Mouse (Mus musculus): Measurements from ENCODE around the gene Zfp316. TPM values are rescaled to one million over a fixed set of nuclear protein-coding genes. Genes with fewer than 3 reads are reported as not detected.

Gene Zfp316
- total RNA-seq, 2 experiments from 2014 or later = 3.2 to 3.6 TPM

DNA sequence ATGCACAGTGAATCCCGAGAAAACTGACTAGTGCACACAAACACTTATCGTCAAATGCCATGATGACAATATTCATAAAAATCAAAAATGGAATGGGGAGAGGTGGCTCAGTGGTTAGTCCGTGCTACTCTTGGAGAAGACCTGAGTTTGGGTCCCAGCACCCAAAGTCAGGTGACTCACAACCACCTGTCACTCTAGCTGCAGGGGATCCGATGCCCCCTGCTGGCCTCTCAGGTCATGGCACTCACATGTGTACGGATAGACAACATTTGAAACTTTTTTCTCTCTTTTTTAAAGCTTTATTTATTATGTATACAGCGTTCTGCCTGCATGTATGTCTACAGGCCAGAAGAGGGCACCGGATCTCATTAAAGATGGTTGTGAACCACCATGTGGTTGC is 28.6 kb upstream of the Zfp316 start:
- no peak for DNase-seq
- intact Hi-C loops (cut with DNase I) = no loop called here
- Histone ChIP-seq H3K4me3 (no peak overlapping the region), H3K27ac (no peak overlapping the region)
- TF ChIP-seq CTCF (IDR thresholded peaks at IDR 0.05) = peak; percentile 44

DNA sequence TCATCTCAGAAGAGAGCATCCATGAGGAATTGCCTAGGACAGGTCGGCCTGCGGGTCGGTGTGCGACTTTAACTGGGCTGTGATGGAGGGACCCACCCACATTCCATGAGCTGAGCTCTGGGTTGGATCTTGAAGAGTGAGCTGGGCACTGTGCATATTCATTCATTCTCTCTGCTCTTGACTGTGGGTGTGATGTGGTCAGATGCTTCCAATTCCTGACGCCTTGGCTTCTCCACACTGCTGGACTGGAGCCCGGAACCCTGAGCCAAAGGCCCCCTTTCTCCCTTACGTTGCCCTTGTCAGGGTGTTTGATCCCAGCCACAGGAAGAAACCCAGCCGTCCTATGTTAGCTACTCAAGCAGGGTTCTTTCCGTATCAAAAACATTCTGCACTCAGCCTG is 28.2 kb upstream of the Zfp316 start:
- no peak overlapping the region for H3K4me3 ChIP-seq
- H3K27ac ChIP-seq = no peak overlapping the region
- TF ChIP-seq CTCF (IDR thresholded peaks at IDR 0.05) = no peak
- DNase-seq = no peak
- intact Hi-C loops (cut with DNase I) = no loop called here

- intact Hi-C loops (cut with DNase I) = no loop called here
- no peak for DNase-seq
- TF ChIP-seq CTCF (IDR thresholded peaks at IDR 0.05) = no peak
- no peak overlapping the region for H3K27ac ChIP-seq
- H3K4me3 ChIP-seq = no peak overlapping the region
Measured at GRCm38 (mm10) chr5:143295330-143295729, 25.5 kb upstream of the Zfp316 start.

- H3K4me3 ChIP-seq = no peak overlapping the region
- TF ChIP-seq CTCF (IDR thresholded peaks at IDR 0.05) = peak; percentile 32
- intact Hi-C loops (cut with DNase I) = no loop called here
- H3K27ac ChIP-seq = no peak overlapping the region
- DNase-seq = no peak
Measured at GRCm38 (mm10) chr5:143294862-143295261, 25.0 kb upstream of the Zfp316 start.

- H3K4me3 ChIP-seq = peak within 1 kb of the TSS; percentile 63
- intact Hi-C loops (cut with DNase I) = no loop called here
- no peak within 1 kb of the TSS for H3K27ac ChIP-seq
- DNase-seq = no peak
- no peak for TF ChIP-seq CTCF (IDR thresholded peaks at IDR 0.05)
Measured at GRCm38 (mm10) chr5:143293404-143293803, 23.6 kb upstream of the Zfp316 start, which contains the start of gene Zfp853. Zfp853 (minus strand) TSS chr5:143293623.

GRCm38 (mm10) chr5:143292879-143293278 is 23.1 kb upstream of the Zfp316 start:
- no peak for TF ChIP-seq CTCF (IDR thresholded peaks at IDR 0.05)
- H3K4me3 ChIP-seq = peak overlapping the region; percentile 63
- intact Hi-C loops (cut with DNase I) = no loop called here
- DNase-seq = no peak
- no peak overlapping the region for H3K27ac ChIP-seq

- TF ChIP-seq CTCF (IDR thresholded peaks at IDR 0.05) = no peak
- H3K4me3 ChIP-seq = no peak overlapping the region
- intact Hi-C loops (cut with DNase I) = no loop called here
- no peak overlapping the region for H3K27ac ChIP-seq
- DNase-seq = no peak
Measured at GRCm38 (mm10) chr5:143289299-143289698, 19.5 kb upstream of the Zfp316 start.

DNA sequence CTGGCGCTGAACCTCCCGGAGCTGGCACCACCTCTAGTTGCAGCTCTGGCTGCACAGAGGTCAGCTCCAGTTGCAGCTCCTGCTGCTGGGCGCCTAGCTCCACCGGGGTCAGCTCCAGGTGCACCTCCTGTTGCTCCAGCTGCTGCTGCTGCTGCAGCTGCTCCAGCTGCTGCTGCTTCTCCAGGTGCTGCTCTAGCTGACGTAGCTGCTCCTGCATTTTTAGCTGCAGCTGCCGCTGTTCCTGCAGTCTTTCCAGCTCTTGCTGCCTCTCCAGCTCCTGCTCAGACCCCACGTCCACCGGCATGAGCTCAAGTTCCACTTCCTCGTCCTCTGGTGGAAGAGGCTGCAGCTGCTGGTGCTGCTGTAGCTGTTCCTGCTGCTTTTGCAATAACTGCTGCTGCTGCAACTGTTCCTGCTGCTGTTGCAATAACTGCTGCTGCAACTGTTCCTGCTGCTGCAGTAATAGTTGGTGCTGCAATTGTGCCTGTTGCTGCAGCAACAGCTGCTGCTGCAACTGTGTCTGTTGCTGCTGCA is 18.6 kb upstream of the Zfp316 start:
- DNase-seq = no peak
- H3K4me3 ChIP-seq = peak overlapping the region; percentile 45; the same call in 1 of the 2 replicates
- no peak for TF ChIP-seq CTCF (IDR thresholded peaks at IDR 0.05)
- intact Hi-C loops (cut with DNase I) = no loop called here
- H3K27ac ChIP-seq = no peak overlapping the region

DNA sequence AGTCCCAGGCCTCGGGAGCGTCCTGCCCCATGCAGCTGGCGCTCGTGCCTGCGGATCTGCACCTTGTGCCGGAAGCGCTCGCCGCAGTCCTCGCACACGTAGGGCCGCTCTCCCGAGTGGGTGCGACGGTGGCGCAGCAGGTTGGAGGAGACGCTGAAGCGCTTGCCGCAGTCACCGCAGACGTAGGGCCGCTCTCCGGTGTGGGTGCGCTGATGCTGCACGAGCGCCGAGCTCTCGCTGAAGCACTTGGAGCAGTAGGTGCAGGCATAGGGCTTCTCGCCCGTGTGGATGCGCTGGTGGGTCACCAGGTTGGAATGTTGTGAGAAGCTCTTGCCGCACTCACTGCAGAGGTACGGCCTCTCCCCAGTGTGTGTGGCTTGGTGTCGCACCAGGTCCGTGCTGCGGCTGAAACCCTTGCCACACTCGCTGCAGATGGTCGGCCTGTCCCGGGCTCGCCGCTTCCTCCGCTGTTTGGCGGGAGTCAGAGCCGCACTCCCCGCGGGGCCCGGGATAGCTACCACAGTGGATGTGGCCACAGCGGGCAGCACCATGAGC is 18.0 kb upstream of the Zfp316 start:
- Histone ChIP-seq H3K27ac (no peak overlapping the region), H3K4me3 (peak overlapping the region; percentile 45)
- no peak for TF ChIP-seq CTCF (IDR thresholded peaks at IDR 0.05)
- intact Hi-C loops (cut with DNase I) = no loop called here
- no peak for DNase-seq

DNA sequence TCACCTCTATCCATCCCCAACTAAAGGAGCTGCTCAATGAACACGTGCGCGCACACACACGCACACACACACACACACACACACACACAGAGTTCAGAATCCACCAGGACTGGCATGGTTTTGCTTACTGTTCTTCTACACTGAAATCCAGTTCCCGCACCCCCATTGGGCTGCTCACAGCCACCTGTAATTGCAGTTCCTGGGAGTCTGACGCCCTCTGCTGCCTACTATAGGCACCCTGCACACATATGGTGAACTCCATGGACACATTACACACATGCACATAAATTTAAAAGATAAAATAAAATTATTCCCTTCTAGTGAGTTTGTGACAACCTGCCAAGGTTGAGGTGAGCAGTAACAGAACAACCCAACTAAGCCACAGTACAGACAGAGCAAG is 14.9 kb upstream of the Zfp316 start:
- intact Hi-C loops (cut with DNase I) = no loop called here
- peak; percentile 9; the same call in 1 of the 2 replicates for TF ChIP-seq CTCF (IDR thresholded peaks at IDR 0.05)

DNA sequence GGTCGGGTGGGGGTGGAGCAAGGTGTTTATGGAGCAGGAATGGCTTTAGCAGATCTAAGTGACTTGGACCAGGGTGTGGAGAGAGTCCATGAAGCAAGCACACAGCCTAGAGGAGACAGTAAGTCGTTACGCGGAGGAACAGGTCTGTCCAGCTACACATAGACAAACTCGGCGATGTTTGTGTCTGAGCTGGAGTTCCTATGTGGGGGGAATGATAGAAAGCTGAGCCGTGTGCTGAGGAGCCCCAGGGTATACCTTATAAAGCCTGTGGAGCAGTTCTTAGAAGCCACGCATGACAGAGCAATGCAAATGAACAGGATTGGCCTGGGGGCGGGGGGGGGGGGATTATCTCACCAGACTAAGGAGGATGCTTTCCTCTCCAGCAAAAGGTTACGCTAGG is 9.4 kb upstream of the Zfp316 start:
- no peak for DNase-seq
- intact Hi-C loops (cut with DNase I) = no loop called here
- Histone ChIP-seq H3K4me3 (no peak overlapping the region), H3K27ac (no peak overlapping the region)
- no peak for TF ChIP-seq CTCF (IDR thresholded peaks at IDR 0.05)

More for the DNA sequence above, 14.9 kb upstream of the Zfp316 start:
- no peak overlapping the region for H3K27ac ChIP-seq
- no peak for DNase-seq
- no peak overlapping the region for H3K4me3 ChIP-seq

DNA sequence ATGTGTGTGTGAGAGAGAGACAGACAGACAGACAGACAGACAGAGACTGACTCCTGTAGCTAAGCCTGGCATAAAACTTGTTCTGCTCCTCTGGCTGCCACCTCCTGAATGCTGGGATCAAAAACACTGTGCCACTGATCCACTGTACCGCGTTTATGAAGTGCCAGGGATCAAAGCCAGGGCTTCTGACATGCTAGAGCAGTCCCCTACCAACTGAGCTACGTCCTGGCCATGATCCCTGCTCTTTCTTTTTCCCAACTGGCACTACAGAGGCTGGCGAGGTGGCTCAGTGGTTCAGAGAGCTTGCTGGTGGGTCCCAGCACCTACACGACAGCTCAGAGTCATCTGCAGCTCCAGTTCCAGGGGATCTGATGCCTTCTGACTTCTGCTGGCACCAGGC is 5.9 kb upstream of the Zfp316 start:
- Histone ChIP-seq H3K4me3 (no peak overlapping the region), H3K27ac (no peak overlapping the region)
- no peak for DNase-seq
- intact Hi-C loops (cut with DNase I) = no loop called here
- no peak for TF ChIP-seq CTCF (IDR thresholded peaks at IDR 0.05)

- no peak for TF ChIP-seq CTCF (IDR thresholded peaks at IDR 0.05)
- intact Hi-C loops (cut with DNase I) = no loop called here
- no peak overlapping the region for H3K4me3 ChIP-seq
- no peak overlapping the region for H3K27ac ChIP-seq
- DNase-seq = no peak
Measured at GRCm38 (mm10) chr5:143272540-143273330, 2.9 kb upstream of the Zfp316 start.

All from gastrocnemius, adult 2 months (tissue).